Mouse (Mus musculus): ENCODE results near the gene Hamp. TPM values are rescaled to one million over a fixed set of nuclear protein-coding genes. Genes with fewer than 3 reads are reported as not detected.

The Hamp gene
- total RNA-seq, 2 experiments from 2014 or later = 0.78 TPM; not detected in 1

GRCm38 (mm10) chr7:30914732-30915131, 29.1 kb downstream of the Hamp start, which contains the start of gene Mag:
TSS of gene Mag (minus strand) at chr7:30914873.
- no peak for DNase-seq (ENCODE audit: low spot score in 2 of 2)

GRCm38 (mm10) chr7:30909773-30910172, 34.1 kb downstream of the Hamp start:
- no peak for DNase-seq (ENCODE audit: low spot score in 2 of 2)

- DNase-seq (ENCODE audit: low spot score in 2 of 2) = no peak
These were observed 34.8 kb downstream of the Hamp start for GRCm38 (mm10) chr7:30908992-30909431.

- no peak for DNase-seq (ENCODE audit: low spot score in 2 of 2)
These were observed 35.4 kb downstream of the Hamp start for GRCm38 (mm10) chr7:30908277-30908991.

GRCm38 (mm10) chr7:30904042-30904441, 39.8 kb downstream of the Hamp start:
- DNase-seq (ENCODE audit: low spot score in 2 of 2) = no peak

GRCm38 (mm10) chr7:30895217-30895616, 48.6 kb downstream of the Hamp start:
- DNase-seq (ENCODE audit: low spot score in 2 of 2) = no peak

- no peak for DNase-seq (ENCODE audit: low spot score in 2 of 2)
These were observed 51.3 kb downstream of the Hamp start for GRCm38 (mm10) chr7:30892515-30892914.

Other genes starting within 250 kb of the Hamp start
- not detected for gene 2200002J24Rik, start 245.1 kb downstream of the Hamp start, total RNA-seq (2021)
- not detected for gene Atp4a, start 231.8 kb downstream of the Hamp start, total RNA-seq (2021)
- gene Tmem147, start 214.5 kb downstream of the Hamp start, total RNA-seq (2021) = 100 to 1,000 TPM; 144 to 145 TPM
- not detected for gene Gapdhs, start 200.4 kb downstream of the Hamp start, total RNA-seq (2021)
- 1 to 10 TPM; 4.1 to 4.6 TPM for gene Sbsn, start 192.6 kb downstream of the Hamp start, total RNA-seq (2021)
- gene Dmkn, start 180.3 kb downstream of the Hamp start, total RNA-seq (2021) = 1 to 10 TPM in 1 of 2 experiments, under 1 TPM in 1; 0.86 to 1.2 TPM
- 10 to 100 TPM; 13.2 to 13.9 TPM for gene Krtdap, start 156.1 kb downstream of the Hamp start, total RNA-seq (2021)
- gene Ffar2, start 120.3 kb downstream of the Hamp start, total RNA-seq (2021) = 1 to 10 TPM; 1.8 to 2.5 TPM
- not detected for gene Ffar3, start 87.9 kb downstream of the Hamp start, total RNA-seq (2021)
- gene Ffar1, start 82.5 kb downstream of the Hamp start, total RNA-seq (2021) = not detected
- gene Cd22, start 63.7 kb downstream of the Hamp start, total RNA-seq (2021) = under 1 TPM; 0.54 to 0.81 TPM
- gene Mag, start 29.2 kb downstream of the Hamp start, total RNA-seq (2021) = 10 to 100 TPM; 11.8 to 12.3 TPM
- gene Hamp2, start 19.4 kb downstream of the Hamp start, total RNA-seq (2021) = not detected
- 10 to 100 TPM; 79.3 to 80.5 TPM for gene Usf2, start 12.8 kb upstream of the Hamp start, total RNA-seq (2021)
- gene Lsr, start 29.4 kb upstream of the Hamp start, total RNA-seq (2021) = under 1 TPM; 0.74 to 0.75 TPM
- gene Fam187b, start 29.8 kb upstream of the Hamp start, total RNA-seq (2021) = under 1 TPM in 1 of 2 experiments, not detected in 1; 0.20 TPM
- 10 to 100 TPM; 21.2 to 23.0 TPM for gene Fxyd5, start 98.4 kb upstream of the Hamp start, total RNA-seq (2021)
- 1 to 10 TPM; 2.3 to 3.8 TPM for gene Fxyd7, start 107.4 kb upstream of the Hamp start, total RNA-seq (2021)
- 100 to 1,000 TPM; 587 to 732 TPM for gene Fxyd1, start 113.2 kb upstream of the Hamp start, total RNA-seq (2021)
- gene Lgi4, start 115.3 kb upstream of the Hamp start, total RNA-seq (2021) = 1 to 10 TPM; 7.9 to 9.6 TPM
- gene Fxyd3, start 132.7 kb upstream of the Hamp start, total RNA-seq (2021) = 1 to 10 TPM; 2.7 to 4.9 TPM
- gene Hpn, start 171.3 kb upstream of the Hamp start, total RNA-seq (2021) = 1 to 10 TPM; 3.9 to 4.2 TPM
- gene Scn1b, start 183.0 kb upstream of the Hamp start, total RNA-seq (2021) = 10 to 100 TPM; 90.6 to 98.1 TPM
- 10 to 100 TPM; 42.8 to 45.8 TPM for gene Gramd1a, start 211.9 kb upstream of the Hamp start, total RNA-seq (2021)